Mouse (Mus musculus) kidney, embryonic 16.5 days (tissue): ENCODE results near the gene Tex14. TPM values are rescaled to one million over a fixed set of nuclear protein-coding genes. Genes with fewer than 3 reads are reported as not detected.
"Not testable (repeated sequence)": the region's sequence is repeated elsewhere in the genome, so short reads cannot be mapped to it uniquely, and the experiment has no call there.

Experiments used
- ATAC-seq: fragments of 200-750 bp; cut with Nextera tagmentation; 2 replicates; pipeline ENCODE4 v1.8.0; 2017; ENCODE audit warnings: moderate TSS enrichment; ENCODE audit not compliant: low FRiP score, low TSS enrichment
- H3K27ac ChIP-seq: fragments of 300-500 bp; sonication (generic); 2 replicates; pipeline ENCODE4 v1.5.1; 2014; ENCODE audit warnings: low read length
- H3K27me3 ChIP-seq: fragments of 300-500 bp; sonication (generic); 2 replicates; pipeline ENCODE4 v1.6.1; 2014; ENCODE audit warnings: low read length, control low read depth, mixed read lengths; ENCODE audit not compliant: insufficient read depth
- H3K36me3 ChIP-seq: fragments of 300-500 bp; sonication (generic); 2 replicates; pipeline ENCODE4 v1.6.1; 2014; ENCODE audit warnings: low read length, control low read depth, mixed read lengths; ENCODE audit not compliant: insufficient read depth
- H3K4me1 ChIP-seq: fragments of 300-500 bp; sonication (generic); 2 replicates; pipeline ENCODE4 v1.6.1; 2014; ENCODE audit warnings: low read length, control low read depth, mixed read lengths; ENCODE audit not compliant: insufficient read depth
- H3K4me2 ChIP-seq: fragments of 300-500 bp; sonication (generic); replicated peaks from 2 replicates; pipeline ENCODE4 v1.6.1; 2014; ENCODE audit warnings: low read depth, low read length
- H3K4me3 ChIP-seq: fragments of 300-500 bp; sonication (generic); 2 replicates; pipeline ENCODE4 v1.5.1; 2014; ENCODE audit warnings: mild to moderate bottlenecking, low read length
- H3K9ac ChIP-seq: fragments of 300-500 bp; sonication (generic); replicated peaks from 2 replicates; pipeline ENCODE4 v1.6.1; 2014; ENCODE audit warnings: low read length
- H3K9me3 ChIP-seq: fragments of 300-500 bp; sonication (generic); 2 replicates; pipeline ENCODE4 v1.6.1; 2016; ENCODE audit warnings: low read length, control low read depth
- WGBS: fragments of 180-500 bp; shearing (Covaris S2); extraction: QIAGEN DNeasy Blood & Tissue Kit; methylation state at CpG from one replicate; pipeline ENCODE4 v1.1.7; 2014; 5-methylcytosine and 5-hydroxymethylcytosine counted together
- polyA plus RNA-seq: library from polyadenylated mRNA; unstranded; fragments of >200 nt; fragmentation: Nextera tagmentation; extraction: Ambion mirVana; gene quantifications from 2 replicates; pipeline ENCODE4 v1.2.1, GENCODE M21; 2015

Gene Tex14
- polyA plus RNA-seq, 1 experiment from 2014 or later, result 0.31 TPM

DNA sequence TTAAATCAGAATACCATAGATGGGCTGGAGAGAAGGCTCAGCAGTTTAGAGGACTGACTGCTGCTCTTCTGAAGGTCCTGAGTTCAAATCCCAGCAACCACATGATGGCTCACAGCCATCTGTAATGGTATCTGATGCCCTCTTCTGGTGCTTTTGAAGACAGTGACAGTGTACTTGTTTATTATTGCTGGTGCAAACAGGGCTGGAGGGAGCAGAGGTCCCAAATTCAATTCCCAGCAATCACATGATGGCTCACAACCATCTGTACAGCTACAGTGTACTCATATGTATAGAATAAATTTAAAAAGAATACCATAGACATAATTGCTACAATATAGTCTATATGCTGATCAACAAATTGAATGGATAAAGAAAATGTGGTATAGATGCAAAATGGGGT, 42.6 kb downstream of the Tex14 start:
- Histone ChIP-seq H3K4me2 (no peak overlapping the region), H3K4me3 (no peak overlapping the region), H3K36me3 (no peaks in the 10 kb centered on the region), H3K9ac (no peak overlapping the region), H3K27ac (no peak overlapping the region), H3K27me3 (no peaks in the 10 kb centered on the region), H3K4me1 (peaks cover 12% of the 10 kb centered on the region), H3K9me3 (no peaks in the 10 kb centered on the region)
- no peak for ATAC-seq

DNA sequence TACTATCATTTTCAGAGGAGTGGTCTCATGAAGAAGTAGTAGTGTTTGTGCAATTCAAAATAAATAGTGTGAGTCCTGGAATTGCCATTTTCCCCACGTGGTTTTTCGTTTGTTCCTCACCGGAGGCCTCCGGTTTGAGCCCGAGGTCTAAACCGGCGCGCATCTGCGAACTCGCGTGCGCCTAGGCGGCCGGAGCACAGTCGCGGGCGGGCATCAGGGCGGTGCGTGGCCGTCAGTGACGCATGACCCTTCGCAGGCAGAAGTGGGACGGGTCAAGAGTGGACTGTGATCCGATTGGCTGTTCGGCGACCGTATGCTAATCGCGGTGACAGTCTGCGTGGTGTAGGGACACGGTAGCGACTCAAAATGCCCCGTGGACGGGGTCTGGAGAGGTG, 43.2 kb downstream of the Tex14 start:
- Histone ChIP-seq H3K4me1 (peaks cover 14% of the 10 kb centered on the region), H3K4me2 (peak overlapping the region; percentile 63), H3K9ac (peak overlapping the region; percentile 61; the same call in 1 of the 2 replicates), H3K4me3 (peak overlapping the region; percentile 43)
- H3K36me3 ChIP-seq, H3K27ac ChIP-seq, H3K9me3 ChIP-seq, H3K27me3 ChIP-seq: not testable (repeated sequence)
- WGBS, result under 1% methylated on average over 30 of the region's 34 CpGs
- peak; percentile 96 for ATAC-seq

DNA sequence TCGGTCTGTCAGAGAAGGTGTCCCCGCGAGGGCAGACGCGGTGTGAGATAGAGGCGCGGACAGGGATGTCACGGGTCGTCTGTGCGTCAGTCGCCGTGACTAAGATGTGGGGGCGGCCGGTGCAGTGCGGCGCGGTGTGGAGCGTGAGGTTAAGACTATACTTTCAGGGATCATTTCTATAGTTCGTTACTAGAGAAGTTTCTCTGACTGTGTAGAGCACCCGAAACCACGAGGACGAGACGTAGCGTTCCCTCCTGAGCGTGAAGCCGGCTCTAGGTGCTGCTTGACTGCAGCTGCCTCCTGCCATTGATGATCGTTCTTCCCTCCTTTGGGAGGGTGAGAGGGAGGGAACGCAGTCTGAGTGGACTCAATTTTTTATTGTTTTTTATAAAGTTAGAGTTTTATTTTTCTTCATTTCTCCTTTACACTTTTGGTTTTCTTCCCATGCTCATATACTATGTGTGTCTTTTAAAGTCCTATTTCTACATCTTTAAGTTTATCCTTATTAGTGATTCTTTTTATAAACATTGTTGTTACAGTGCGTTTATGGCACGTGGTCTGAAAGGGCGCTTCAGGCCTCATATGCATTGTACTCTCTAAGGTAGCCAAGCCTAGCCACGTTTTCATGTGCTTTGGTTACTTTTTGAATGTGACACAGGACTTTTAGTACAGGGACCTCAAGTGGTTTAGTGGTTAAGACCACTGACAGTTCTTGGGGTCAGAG, 43.8 kb downstream of the Tex14 start:
- Histone ChIP-seq H3K27ac (peak overlapping the region; percentile 74), H3K4me2 (0 out of 2 replicates have a peak overlapping the region, but pooled peaks have one; percentile 63), H3K4me1 (peaks cover 18% of the 10 kb centered on the region)
- H3K36me3 ChIP-seq, H3K9me3 ChIP-seq, H3K9ac ChIP-seq, H3K4me3 ChIP-seq, H3K27me3 ChIP-seq: not testable (repeated sequence)
- peak; percentile 96 for ATAC-seq
- under 1% methylated on average over 6 of the region's 32 CpGs for WGBS

DNA sequence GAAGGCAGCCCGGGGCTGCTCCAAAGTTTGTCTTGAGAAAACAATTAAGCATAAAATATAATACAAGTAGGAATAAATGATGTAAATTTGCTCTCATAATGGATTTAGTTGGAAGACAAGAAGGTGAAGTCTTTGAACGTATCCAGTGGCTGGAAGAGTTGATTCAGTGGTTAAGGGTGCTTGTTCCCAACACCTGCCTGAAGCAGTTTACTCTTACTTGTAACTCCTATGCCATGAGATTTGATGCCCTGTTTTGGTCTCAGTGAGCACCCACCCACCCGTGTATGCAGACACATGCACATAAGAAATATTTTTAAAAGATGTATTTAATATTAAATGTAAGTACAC, 44.3 kb downstream of the Tex14 start:
- no peaks in the 10 kb centered on the region for H3K27me3 ChIP-seq
- peaks cover 21% of the 10 kb centered on the region for H3K4me1 ChIP-seq
- no peak overlapping the region for H3K4me2 ChIP-seq
- 8% methylated on average over 3 of the region's 3 CpGs for WGBS
- no peaks in the 10 kb centered on the region for H3K36me3 ChIP-seq
- no peak overlapping the region for H3K9ac ChIP-seq
- no peak for ATAC-seq
- H3K4me3 ChIP-seq, result no peak overlapping the region
- H3K27ac ChIP-seq, result peak overlapping the region; percentile 74
- no peaks in the 10 kb centered on the region for H3K9me3 ChIP-seq

DNA sequence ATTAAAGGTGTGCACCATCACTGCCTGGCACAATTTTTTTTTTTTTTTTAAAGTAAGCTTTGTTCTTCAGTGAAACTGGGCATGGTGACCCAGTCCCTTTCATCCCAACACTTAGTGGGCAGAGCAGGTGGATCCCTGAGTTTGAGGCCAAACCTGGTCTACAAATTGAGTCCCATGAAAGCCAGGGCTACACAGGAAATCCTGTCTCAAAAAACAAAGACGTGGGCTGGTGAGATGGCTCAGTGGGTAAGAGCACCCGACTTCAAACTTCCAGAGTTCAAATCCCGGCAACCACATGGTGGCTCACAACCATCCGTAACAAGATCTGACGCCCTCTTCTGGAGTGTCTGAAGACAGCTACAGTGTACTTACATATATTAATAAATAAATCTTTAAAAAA, 45.0 kb downstream of the Tex14 start:
- H3K4me2 ChIP-seq, H3K36me3 ChIP-seq, H3K4me3 ChIP-seq, ATAC-seq, H3K9me3 ChIP-seq, H3K27me3 ChIP-seq, H3K27ac ChIP-seq, H3K9ac ChIP-seq: not testable (repeated sequence)
- 56% methylated on average over 5 of the region's 5 CpGs for WGBS
- H3K4me1 ChIP-seq, result peaks cover 18% of the 10 kb centered on the region

DNA sequence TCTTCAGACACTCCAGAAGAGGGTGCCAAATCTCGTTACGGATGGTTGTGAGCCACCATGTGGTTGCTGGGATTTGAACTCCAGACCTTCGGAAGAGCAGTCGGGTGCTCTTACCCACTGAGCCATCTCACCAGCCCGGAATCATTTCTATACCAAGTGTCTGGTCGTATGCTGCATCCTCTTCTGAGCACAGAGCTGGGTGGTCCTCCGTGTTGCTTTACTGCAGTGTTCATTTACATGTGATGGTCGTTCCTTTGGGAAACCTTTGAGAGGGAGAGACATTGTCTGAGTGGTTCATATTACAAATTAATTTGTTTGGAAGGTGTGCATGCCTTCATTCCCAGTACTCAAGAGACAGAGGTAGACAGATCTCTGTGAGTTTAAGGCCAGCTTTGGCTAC, 47.9 kb downstream of the Tex14 start:
- H3K27me3 ChIP-seq, ATAC-seq, H3K4me3 ChIP-seq, H3K9me3 ChIP-seq, H3K9ac ChIP-seq, H3K36me3 ChIP-seq: not testable (repeated sequence)
- Histone ChIP-seq H3K4me1 (peaks cover 12% of the 10 kb centered on the region), H3K27ac (peak overlapping the region; percentile 15; the same call in 1 of the 2 replicates), H3K4me2 (peak overlapping the region; percentile 23; the same call in 1 of the 2 replicates)
- 62% methylated on average over 6 of the region's 8 CpGs for WGBS

DNA sequence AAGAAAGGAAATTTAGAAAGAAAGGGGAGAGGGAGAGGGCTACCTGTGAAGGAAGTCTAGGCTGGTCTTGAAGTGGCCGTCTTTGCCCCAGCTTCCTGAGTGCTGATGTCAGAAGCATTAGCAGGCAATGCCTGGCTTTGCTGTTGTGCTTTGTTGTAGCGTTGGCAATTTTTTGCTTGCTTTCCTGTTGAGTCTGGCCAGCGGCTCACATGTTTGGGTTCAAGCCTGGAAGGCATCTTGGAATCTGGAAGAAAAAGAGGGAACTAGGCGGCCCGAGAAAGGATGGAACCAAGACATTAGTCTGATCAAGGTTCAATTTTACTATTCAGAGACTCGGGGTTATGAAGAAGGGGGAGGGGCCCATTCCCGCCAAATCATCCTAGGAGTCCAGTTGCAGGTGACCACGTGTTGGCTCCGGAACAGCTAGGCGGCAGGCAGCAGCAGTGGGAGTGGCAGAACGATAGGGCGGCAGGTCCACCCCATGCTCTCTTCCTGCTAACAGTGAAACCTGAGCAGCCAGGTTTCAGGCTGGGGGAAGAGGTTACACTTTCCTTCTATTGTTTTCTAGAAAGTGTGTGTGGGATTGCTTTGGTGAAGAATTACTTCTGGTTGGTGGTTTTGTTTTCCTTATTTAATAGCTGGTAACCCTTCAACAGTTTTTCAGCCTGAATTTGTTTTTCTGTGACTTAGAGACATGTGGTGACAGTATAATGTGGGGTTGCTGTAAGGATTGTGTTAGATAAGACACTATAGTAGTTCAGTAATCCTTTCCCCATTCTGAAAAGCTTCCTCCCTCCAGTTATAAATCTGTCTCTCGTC, 48.6 kb downstream of the Tex14 start:
- Histone ChIP-seq H3K4me3 (no peak overlapping the region), H3K36me3 (no peaks in the 10 kb centered on the region), H3K9me3 (no peaks in the 10 kb centered on the region), H3K4me2 (peak overlapping the region; percentile 23), H3K9ac (no peak overlapping the region), H3K27ac (peak overlapping the region; percentile 15; the same call in 1 of the 2 replicates), H3K27me3 (no peaks in the 10 kb centered on the region), H3K4me1 (peaks cover 11% of the 10 kb centered on the region)
- WGBS, result 9% methylated on average over 13 of the region's 13 CpGs
- ATAC-seq, result no peak

DNA sequence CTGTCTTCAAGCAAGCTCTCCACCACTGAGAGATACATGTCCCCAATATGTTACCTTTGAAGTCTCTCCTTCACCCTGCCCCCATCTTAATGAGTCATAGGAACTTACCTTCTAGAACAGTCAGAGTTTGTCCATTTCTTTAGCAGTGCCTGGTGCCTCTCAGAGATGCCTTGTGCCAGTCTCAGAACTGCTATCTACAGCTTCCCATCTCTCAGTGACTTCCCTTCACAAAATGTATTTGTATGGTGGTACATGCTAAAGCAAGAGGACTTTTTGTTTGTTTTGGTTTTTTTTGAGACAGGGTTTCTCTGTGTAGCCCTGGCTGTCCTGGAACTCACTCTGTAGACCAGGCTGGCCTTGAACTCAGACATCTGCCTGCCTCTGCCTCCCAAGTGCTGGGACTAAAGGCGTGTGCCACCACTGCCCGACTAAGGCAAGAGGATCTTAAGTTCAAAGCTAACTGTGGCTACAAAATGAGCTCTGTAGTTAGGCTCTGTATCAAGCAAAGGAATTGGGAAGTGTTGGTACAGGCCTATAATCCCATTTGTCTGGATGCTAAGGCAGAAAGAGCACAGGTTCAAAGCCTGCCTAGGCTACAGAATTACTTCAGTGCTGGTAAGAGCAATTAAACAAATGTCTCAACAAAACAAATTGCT, 49.3 kb downstream of the Tex14 start:
- WGBS, result 88% methylated on average over 2 of the region's 2 CpGs
- H3K4me2 ChIP-seq, result no peak overlapping the region
- H3K27ac ChIP-seq, result no peak overlapping the region
- no peaks in the 10 kb centered on the region for H3K9me3 ChIP-seq
- H3K27me3 ChIP-seq, result no peaks in the 10 kb centered on the region
- H3K9ac ChIP-seq, result no peak overlapping the region
- H3K4me1 ChIP-seq, result peaks cover 11% of the 10 kb centered on the region
- no peak overlapping the region for H3K4me3 ChIP-seq
- no peak for ATAC-seq
- no peaks in the 10 kb centered on the region for H3K36me3 ChIP-seq

DNA sequence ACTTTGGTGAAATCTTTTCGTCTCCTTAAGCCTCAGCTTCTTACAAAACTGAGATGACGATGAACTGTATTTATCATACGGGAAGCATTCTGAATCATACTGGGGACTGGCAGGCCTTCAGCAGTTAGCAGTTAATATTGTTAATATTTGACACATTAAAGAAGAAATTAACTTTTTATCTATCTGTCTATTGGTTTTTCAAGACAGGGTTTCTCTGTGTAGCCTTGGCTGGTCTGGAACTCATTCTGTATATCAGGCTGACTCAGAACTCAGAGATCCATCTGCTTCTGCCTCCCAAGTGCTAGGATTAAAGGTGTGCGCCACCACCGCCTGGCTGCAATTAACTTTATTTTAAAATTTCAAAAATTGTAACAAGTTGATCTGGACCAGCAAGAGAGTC, 50.7 kb downstream of the Tex14 start:
- H3K4me3 ChIP-seq, result no peak overlapping the region
- H3K9me3 ChIP-seq, result no peaks in the 10 kb centered on the region
- H3K4me1 ChIP-seq, result peaks cover 11% of the 10 kb centered on the region
- WGBS, result 86% methylated on average over 5 of the region's 5 CpGs
- no peak overlapping the region for H3K27ac ChIP-seq
- H3K4me2 ChIP-seq, result no peak overlapping the region
- H3K27me3 ChIP-seq, result no peaks in the 10 kb centered on the region
- no peak overlapping the region for H3K9ac ChIP-seq
- no peaks in the 10 kb centered on the region for H3K36me3 ChIP-seq
- ATAC-seq, result no peak

DNA sequence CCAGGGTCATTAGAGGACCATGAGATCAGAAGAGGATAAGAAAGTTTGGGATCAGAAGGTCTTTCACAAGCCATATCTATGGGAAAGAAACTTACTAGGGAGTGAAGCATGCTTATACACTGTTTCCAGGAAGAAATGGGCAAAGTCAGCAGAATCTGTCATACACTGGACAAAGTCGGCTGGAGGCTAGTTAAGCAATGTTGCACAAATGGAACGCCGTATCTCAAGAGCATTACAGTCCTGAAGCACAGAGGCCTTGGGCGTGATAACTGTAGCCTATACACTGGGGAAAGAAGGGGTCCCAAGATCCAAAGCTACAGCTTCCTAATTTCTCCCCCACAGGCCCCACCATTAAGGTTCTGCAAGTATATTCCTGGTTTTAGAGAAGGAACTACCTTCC, 51.1 kb downstream of the Tex14 start:
- Histone ChIP-seq H3K36me3 (no peaks in the 10 kb centered on the region), H3K4me1 (peaks cover 11% of the 10 kb centered on the region), H3K9me3 (no peaks in the 10 kb centered on the region), H3K27ac (no peak overlapping the region), H3K9ac (no peak overlapping the region), H3K27me3 (no peaks in the 10 kb centered on the region), H3K4me3 (no peak overlapping the region), H3K4me2 (no peak overlapping the region)
- no peak for ATAC-seq
- WGBS, result 87% methylated on average over 4 of the region's 4 CpGs
